Mouse (Mus musculus) brain, embryonic 14.5 days (tissue): ENCODE data around the gene Tekt4.

ENCODE experiments used
- CTCF ChIP-seq: fragments of 200-500 bp; IDR thresholded peaks from 2 replicates; pipeline ENCODE4 v1.5.1; 2012; ENCODE audit warnings: inconsistent platforms, mild to moderate bottlenecking, moderate library complexity, borderline replicate concordance; ENCODE audit not compliant: insufficient read depth, insufficient read length; ENCODE audit errors: extremely low read depth
- POLR2A ChIP-seq: fragments of 200-500 bp; IDR thresholded peaks from 2 replicates; pipeline ENCODE4 v1.6.1; 2012; ENCODE audit warnings: mild to moderate bottlenecking, inconsistent platforms, borderline replicate concordance; ENCODE audit not compliant: poor library complexity, insufficient read depth, insufficient read length, severe bottlenecking; ENCODE audit errors: extremely low read depth

GRCm38 (mm10) chr17:25454272-25454671, at the start of gene Tekt4:
- TF ChIP-seq POLR2A (no peak), CTCF (no peak)
